Mouse (Mus musculus) left cerebral cortex, adult 2 months (tissue): ENCODE data around the gene Fthl17b. TPM values are rescaled to one million over a fixed set of nuclear protein-coding genes. Genes with fewer than 3 reads are reported as not detected.
"Not testable (repeated sequence)": the region's sequence is repeated elsewhere in the genome, so short reads cannot be mapped to it uniquely, and the experiment has no call there.

Experiments used
- DNase-seq, 2 experiments: peaks; one replicate each; pipeline ENCODE4 v3.0.0; 2021 to 2022; ENCODE audit warnings: low spot score in 2 of 2, mixed read lengths in 1 of 2; ENCODE audit errors: extremely low spot score in 1 of 2
- H3K27ac ChIP-seq: fragments of 200-600 bp; 2 replicates; pipeline ENCODE4 v1.8.1; 2022
- H3K4me3 ChIP-seq: fragments of 200-600 bp; 2 replicates; pipeline ENCODE4 v1.8.1; 2022
- CTCF ChIP-seq: fragments of 200-600 bp; IDR thresholded peaks from 2 replicates; pipeline ENCODE4 v1.8.1; 2022; ENCODE audit warnings: antibody characterized with exemption, mild to moderate bottlenecking, moderate library complexity
- intact Hi-C: fragments of 180-260 bp; cut with DNase I; formaldehyde crosslinking; loops from one replicate; pipeline ENCODE4 v1.15.1; 2025
- long read RNA-seq, 2 experiments: library from polyadenylated mRNA; stranded (forward); transcript quantifications; one replicate each; pipeline ENCODE4 v2.0.0; 2021; ENCODE audit warnings: borderline mapping rate in 2 of 2
- total RNA-seq, 2 experiments: library from RNA; stranded (reverse); gene quantifications; 2 replicates each; pipeline ENCODE4 v1.2.3; 2021

Gene Fthl17b
- not detected for total RNA-seq
- long read RNA-seq, experiment 1 = 0 reads
- long read RNA-seq, experiment 2 = 0 reads

DNA sequence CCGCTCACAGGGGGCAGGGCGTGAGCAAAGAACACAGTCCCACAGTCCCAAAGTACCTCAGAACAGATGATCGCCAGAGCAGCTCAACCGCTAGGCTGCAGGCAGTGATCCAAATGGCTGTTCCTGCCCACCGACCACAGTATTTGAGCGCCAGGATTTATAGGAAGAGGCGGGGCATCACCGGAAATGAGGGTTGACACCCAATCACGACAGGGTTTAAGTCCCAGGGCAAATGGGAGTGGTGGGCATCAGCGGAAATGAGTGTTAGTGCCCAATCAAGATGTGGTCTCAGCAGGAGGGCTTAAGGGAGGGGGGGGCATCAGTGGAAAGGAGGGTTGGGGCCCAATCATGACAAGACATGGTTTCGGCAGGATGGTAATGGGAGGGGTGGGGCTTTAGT is at the start of gene Fthl17b:
Gene Fthl17b (minus strand): TSS at position 101 of the 400 bp plus-strand sequence.
- H3K4me3 ChIP-seq, H3K27ac ChIP-seq, intact Hi-C loops, DNase-seq: not testable (repeated sequence)

DNA sequence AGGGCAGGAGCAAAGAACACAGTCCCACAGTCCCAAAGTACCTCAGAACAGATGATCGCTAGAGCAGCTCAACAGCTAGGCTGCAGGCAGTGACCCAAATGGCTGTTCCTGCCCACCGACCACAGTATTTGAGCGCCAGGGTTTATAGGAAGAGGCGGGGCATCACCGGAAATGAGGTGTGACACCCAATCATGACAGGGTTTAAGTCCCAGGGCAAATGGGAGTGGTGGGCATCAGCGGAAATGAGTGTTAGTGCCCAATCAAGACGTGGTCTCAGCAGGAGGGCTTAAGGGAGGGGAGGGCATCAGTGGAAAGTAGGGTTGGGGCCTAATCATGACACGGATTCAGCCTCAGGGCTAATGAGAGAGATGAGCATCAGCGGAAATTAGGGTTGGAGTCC is 23.9 kb upstream of the Fthl17b start, which contains the start of gene Fthl17d:
Gene Fthl17d (minus strand): TSS at position 101 of the 400 bp plus-strand sequence.
- H3K27ac ChIP-seq, DNase-seq, H3K4me3 ChIP-seq, intact Hi-C loops: not testable (repeated sequence)

DNA sequence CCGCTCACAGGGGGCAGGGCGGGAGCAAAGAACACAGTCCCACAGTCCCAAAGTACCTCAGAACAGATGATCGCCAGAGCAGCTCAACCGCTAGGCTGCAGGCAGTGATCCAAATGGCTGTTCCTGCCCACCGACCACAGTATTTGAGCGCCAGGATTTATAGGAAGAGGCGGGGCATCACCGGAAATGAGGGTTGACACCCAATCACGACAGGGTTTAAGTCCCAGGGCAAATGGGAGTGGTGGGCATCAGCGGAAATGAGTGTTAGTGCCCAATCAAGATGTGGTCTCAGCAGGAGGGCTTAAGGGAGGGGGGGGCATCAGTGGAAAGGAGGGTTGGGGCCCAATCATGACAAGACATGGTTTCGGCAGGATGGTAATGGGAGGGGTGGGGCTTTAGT is 13.7 kb upstream of the Fthl17b start, which contains the start of gene Fthl17c:
Gene Fthl17c (minus strand): TSS at position 101 of the 400 bp plus-strand sequence.
- H3K27ac ChIP-seq, DNase-seq, H3K4me3 ChIP-seq, intact Hi-C loops: not testable (repeated sequence)

DNA sequence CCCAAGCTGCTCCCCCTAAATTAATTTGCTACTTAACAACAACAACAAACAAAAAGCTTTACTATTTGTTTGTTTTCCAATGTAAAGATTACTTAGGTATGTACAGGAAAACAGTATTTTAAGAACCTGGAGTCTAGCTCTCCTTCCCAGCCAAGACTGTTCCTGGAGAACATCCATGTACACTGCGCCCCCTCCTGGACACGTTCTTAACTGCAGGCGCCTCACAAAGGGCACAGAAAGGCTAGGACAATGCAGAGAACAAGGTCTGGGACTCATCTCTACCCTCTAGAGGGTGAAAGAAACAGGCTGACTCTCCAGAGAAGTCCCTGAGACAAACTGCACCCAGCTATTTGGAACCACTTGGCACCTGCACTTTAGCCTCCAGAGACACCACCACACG is 1.8 kb upstream of the Fthl17b start:
- intact Hi-C loops, H3K27ac ChIP-seq: not testable (repeated sequence)
- peak; percentile 31 for TF ChIP-seq CTCF

DNA sequence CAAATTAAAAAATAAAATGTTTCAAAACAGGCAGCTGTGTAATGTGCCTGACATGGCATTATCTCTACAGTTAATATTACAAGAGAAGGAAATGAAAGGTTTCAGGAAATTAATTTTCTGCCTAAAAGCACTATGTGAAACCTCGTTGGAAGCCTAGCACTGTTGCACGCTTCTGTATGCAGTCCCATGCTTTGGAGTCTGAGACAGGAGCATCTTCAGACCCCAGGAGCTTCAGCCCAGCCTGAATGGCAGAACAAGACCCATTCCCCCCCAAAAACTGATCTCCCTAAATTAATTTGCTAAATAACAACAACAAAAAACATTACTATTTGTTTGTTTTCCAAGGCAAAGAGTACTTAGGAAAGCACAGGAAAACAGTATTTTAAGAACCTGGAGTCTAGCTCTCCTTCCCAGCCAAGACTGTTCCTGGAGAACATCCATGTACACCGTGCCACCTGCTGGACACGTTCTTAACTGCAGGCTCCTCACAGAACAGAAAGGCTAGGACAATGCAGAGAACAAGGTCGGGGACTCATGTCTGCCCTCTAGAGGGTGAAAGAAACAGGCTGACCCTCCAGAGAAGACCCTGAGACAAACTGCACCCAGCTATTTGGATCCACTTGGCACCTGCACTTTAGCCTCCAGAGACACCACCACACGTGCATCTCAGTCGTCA is 14.5 kb downstream of the Fthl17b start:
- TF ChIP-seq CTCF = peak; percentile 72
- intact Hi-C loops = loop anchor here (5.0 kb wide), 2 partner anchors 56 to 116 kb away; partner anchors contain the start of gene B630019K06Rik
- DNase-seq = peak; percentile 80 to 88
- not testable (repeated sequence) for H3K27ac ChIP-seq, H3K4me3 ChIP-seq

More for the DNA sequence above, 1.8 kb upstream of the Fthl17b start:
- not testable (repeated sequence) for DNase-seq, H3K4me3 ChIP-seq

DNA sequence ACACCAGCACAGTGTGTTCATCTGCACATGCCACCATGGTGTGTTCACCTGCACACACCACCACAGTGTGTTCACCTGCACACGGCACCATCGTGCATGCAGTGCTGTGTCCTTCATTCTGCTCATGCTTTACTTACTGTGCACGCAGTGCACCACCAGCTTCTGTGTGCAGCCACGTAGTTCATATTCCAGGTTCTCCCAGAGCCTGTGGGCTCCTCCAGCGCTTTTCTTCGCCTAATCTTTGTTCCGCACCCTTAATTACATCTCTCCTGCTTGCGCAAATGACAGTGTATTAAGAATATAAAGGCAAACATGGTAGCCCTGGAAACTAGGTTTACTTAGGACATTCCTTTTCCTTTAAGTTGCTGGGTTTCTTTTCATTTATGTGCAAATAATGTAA is 18.7 kb downstream of the Fthl17b start:
- Histone ChIP-seq H3K4me3 (no peak overlapping the region), H3K27ac (no peak overlapping the region)
- no peak for TF ChIP-seq CTCF
- intact Hi-C loops = no loop called here
- DNase-seq = no peak

DNA sequence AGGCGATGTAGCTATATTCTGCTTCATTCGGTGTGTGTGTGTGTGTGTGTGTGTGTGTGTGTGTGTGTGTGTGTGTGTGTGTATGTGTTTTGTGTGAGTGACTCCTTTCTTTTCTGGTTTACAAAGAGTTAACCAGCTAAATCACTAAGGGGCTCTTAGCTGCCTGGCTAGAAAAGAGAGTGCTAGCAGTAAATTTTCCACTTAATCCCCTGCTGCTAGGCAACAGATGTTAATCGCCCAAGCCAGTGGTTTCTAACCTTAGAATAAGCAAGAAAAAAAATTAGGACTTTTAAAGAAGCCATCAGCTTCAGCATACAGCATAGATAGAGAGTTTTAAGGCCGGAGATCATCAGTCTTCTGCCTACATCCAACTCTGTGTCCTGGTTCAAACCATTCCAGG is 35.5 kb downstream of the Fthl17b start:
- intact Hi-C loops = no loop called here
- Histone ChIP-seq H3K27ac (no peak overlapping the region), H3K4me3 (no peak overlapping the region)
- no peak for DNase-seq
- TF ChIP-seq CTCF = no peak

GRCm38 (mm10) chrX:8921813-8922607 is 40.8 kb downstream of the Fthl17b start:
- H3K4me3 ChIP-seq = no peak overlapping the region
- TF ChIP-seq CTCF = peak; percentile 39
- no peak overlapping the region for H3K27ac ChIP-seq
- intact Hi-C loops = no loop called here
- peak in 1 of 2 experiments; percentile 9 for DNase-seq

DNA sequence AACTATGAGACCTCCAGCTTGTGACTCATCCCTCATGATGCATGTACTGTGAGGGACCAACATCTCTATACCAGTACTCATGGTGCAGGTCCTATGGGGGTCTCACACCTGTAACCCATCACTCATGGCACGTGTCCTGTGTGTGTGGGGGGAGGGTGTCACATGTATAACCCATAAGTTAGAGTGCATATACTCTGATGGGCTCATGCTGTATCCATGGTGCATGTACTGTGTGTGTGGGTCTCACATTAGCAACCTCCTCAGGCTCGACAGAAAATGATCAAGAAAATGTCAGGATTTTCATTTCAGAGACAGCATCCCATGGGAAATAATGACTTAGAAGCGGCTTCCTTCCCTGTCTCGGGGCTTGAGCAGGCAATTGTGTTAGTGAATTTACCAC is 41.7 kb downstream of the Fthl17b start:
- intact Hi-C loops = no loop called here
- Histone ChIP-seq H3K27ac (no peak overlapping the region), H3K4me3 (no peak overlapping the region)
- TF ChIP-seq CTCF = no peak
- DNase-seq = no peak

Other genes with a start within 250 kb of the Fthl17b start
- gene Ssx9, start 214.5 kb downstream of the Fthl17b start, total RNA-seq = not detected
- not detected for gene Ssxb5, start 159.3 kb downstream of the Fthl17b start, total RNA-seq
- gene Gm6592, start 119.0 kb downstream of the Fthl17b start, total RNA-seq = not detected
- gene Gm5751, start 88.7 kb downstream of the Fthl17b start, total RNA-seq = not detected
- gene B630019K06Rik, start 70.6 kb downstream of the Fthl17b start, total RNA-seq = 10 to 100 TPM; 31.4 to 35.0 TPM
- not detected for gene Fthl17c, start 13.6 kb upstream of the Fthl17b start, total RNA-seq
- not detected for gene Fthl17d, start 23.8 kb upstream of the Fthl17b start, total RNA-seq
- not detected for gene Fthl17e, start 70.5 kb upstream of the Fthl17b start, total RNA-seq
- gene Fthl17f, start 100.0 kb upstream of the Fthl17b start, total RNA-seq = not detected
- gene 4930402K13Rik, start 141.6 kb upstream of the Fthl17b start, total RNA-seq = not detected
- 1 to 10 TPM; 6.8 to 7.8 TPM for gene Lancl3, start 236.9 kb upstream of the Fthl17b start, total RNA-seq